9 mouse cellular contexts compared by ENCODE assay signal in the genomic region with DNA sequence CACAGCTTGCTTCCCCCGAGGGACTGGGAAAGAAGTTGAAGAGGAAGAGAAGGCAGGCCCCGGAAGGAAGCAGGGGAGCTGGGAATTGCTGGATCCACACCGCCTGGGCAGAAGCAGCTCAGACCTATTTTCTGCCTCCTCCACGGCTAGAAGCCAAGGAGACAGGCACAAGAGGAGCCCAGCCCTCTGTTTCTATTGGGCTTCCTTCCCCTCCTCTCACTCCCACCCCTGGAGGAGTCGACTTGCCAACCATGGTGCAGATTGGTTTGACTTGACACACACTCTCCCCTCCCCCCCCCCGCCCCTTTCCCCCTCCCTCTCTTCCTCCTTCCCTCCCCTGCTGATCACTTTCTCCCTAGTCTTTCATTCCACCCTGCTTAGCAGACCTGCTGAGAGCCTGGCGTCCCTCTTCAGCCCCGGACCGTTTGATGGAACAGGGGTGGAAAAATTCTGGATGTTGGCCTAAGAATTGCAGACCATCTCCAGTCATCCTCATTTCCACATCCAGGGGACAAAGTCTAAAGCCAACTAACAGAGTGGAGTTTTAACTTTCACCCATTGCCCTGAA. TPM values are rescaled to one million over a fixed set of nuclear protein-coding genes. Genes with fewer than 3 reads are reported as not detected.
DNase-seq lines count a peak whose midpoint lies in the region; ATAC-seq and TF ChIP-seq lines count a peak whose summit lies in the region.
"Had no signal": no experiment of that assay in that cellular context is flagged by ENCODE, and none has a peak within 500 bp of the region (broad histone marks: within the 10 kb centered on the region; RNA-seq: fewer than 3 reads in every experiment).

No protein-coding gene starts in this region.

- peaks cover 44% of the 10 kb centered on the region for H3K4me1 ChIP-seq in forebrain, embryonic 10.5 days
- peaks cover 25% of the 10 kb centered on the region for H3K4me1 ChIP-seq in forebrain, embryonic 12.5 days
- peaks cover 4% of the 10 kb centered on the region; the same call in 1 of the 2 replicates for H3K4me1 ChIP-seq in cortical plate, adult 2 months (ENCODE audit: control insufficient read depth, insufficient read depth, low read length)
- peaks cover 36% of the 10 kb centered on the region for H3K4me1 ChIP-seq in intestine, embryonic 15.5 days (replicated peaks)
- H3K4me1 ChIP-seq in liver, embryonic 12.5 days, result peaks cover 68% of the 10 kb centered on the region

- H3K27ac ChIP-seq in forebrain, embryonic 10.5 days, result peak overlapping the region; percentile 69
- H3K27ac ChIP-seq in forebrain, embryonic 12.5 days, result no peak overlapping the region
- H3K27ac ChIP-seq in cortical plate, adult 2 months (ENCODE audit: insufficient read depth, low read length), result peak overlapping the region; percentile 70
- H3K27ac ChIP-seq in intestine, embryonic 15.5 days, result peak overlapping the region; percentile 88
- peak overlapping the region; percentile 73 for H3K27ac ChIP-seq in liver, embryonic 12.5 days

- 2% methylated on average over 8 of the region's 9 CpGs for WGBS in forebrain, embryonic 10.5 days
- 5% methylated on average over 8 of the region's 9 CpGs for WGBS in forebrain, embryonic 12.5 days
- 8% methylated on average over 9 of the region's 9 CpGs for WGBS in intestine, embryonic 15.5 days
- 8% methylated on average over 8 of the region's 9 CpGs for WGBS in liver, embryonic 12.5 days (ENCODE audit: insufficient replicate concordance)

- H3K9me3 ChIP-seq in forebrain, embryonic 10.5 days, result no peaks in the 10 kb centered on the region
- no peaks in the 10 kb centered on the region for H3K9me3 ChIP-seq in forebrain, embryonic 12.5 days
- no peaks in the 10 kb centered on the region for H3K9me3 ChIP-seq in intestine, embryonic 15.5 days
- H3K9me3 ChIP-seq in liver, embryonic 12.5 days (replicated peaks), result no peaks in the 10 kb centered on the region

- no peak overlapping the region for H3K9ac ChIP-seq in forebrain, embryonic 12.5 days
- H3K9ac ChIP-seq in intestine, embryonic 15.5 days, result no peak overlapping the region
- H3K9ac ChIP-seq in liver, embryonic 12.5 days, result 0 out of 2 replicates have a peak overlapping the region, but pooled peaks have one; percentile 6

- no peak overlapping the region; the same call in 1 of the 2 replicates for H3K4me3 ChIP-seq in forebrain, embryonic 10.5 days
- H3K4me3 ChIP-seq in forebrain, embryonic 12.5 days (replicated peaks), result no peak overlapping the region
- H3K4me3 ChIP-seq in cortical plate, adult 2 months (ENCODE audit: insufficient read depth, low read length), result no peak overlapping the region
- H3K4me3 ChIP-seq in intestine, embryonic 15.5 days (replicated peaks), result no peak overlapping the region
- no peak overlapping the region for H3K4me3 ChIP-seq in liver, embryonic 12.5 days

- peaks cover 40% of the 10 kb centered on the region for H3K27me3 ChIP-seq in forebrain, embryonic 10.5 days (ENCODE audit: poor library complexity, severe bottlenecking)
- peaks cover 16% of the 10 kb centered on the region for H3K27me3 ChIP-seq in forebrain, embryonic 12.5 days
- H3K27me3 ChIP-seq in intestine, embryonic 15.5 days (replicated peaks), result no peaks in the 10 kb centered on the region
- H3K27me3 ChIP-seq in liver, embryonic 12.5 days (replicated peaks), result no peaks in the 10 kb centered on the region

- no peaks in the 10 kb centered on the region for H3K36me3 ChIP-seq in forebrain, embryonic 10.5 days (replicated peaks)
- H3K36me3 ChIP-seq in forebrain, embryonic 12.5 days (replicated peaks), result no peaks in the 10 kb centered on the region
- no peaks in the 10 kb centered on the region for H3K36me3 ChIP-seq in intestine, embryonic 15.5 days
- no peaks in the 10 kb centered on the region for H3K36me3 ChIP-seq in liver, embryonic 12.5 days

- TF ChIP-seq CTCF in cortical plate, adult 2 months (IDR thresholded peaks at IDR 0.05; ENCODE audit: extremely low read depth, insufficient read depth, low read length), result no peak

- peak; percentile 33 for DNase-seq in forebrain, embryonic 10.5 days (ENCODE audit: extremely low spot score, low spot score)
- peak; percentile 69 to 80 for DNase-seq in heart, adult 18-20 months
- DNase-seq in naive thymus-derived CD4-positive, alpha-beta T cell, adult 2 months (ENCODE audit: low read depth), result peak; percentile 56
- DNase-seq in urinary bladder, postnatal 4 days (ENCODE audit: low spot score in 2 of 2), result no peak

- peak; percentile 27; the same call in 1 of the 2 replicates for TF ChIP-seq POLR2A in cortical plate, adult 2 months (IDR thresholded peaks at IDR 0.05; ENCODE audit: extremely low read depth, insufficient read depth, low read length)

- ATAC-seq in forebrain, embryonic 12.5 days (ENCODE audit: low FRiP score), result no peak
- no peak for ATAC-seq in intestine, embryonic 15.5 days
- no peak for ATAC-seq in liver, embryonic 12.5 days

- no peak overlapping the region for H3K4me2 ChIP-seq in forebrain, embryonic 12.5 days
- H3K4me2 ChIP-seq in intestine, embryonic 15.5 days (replicated peaks), result peak overlapping the region; percentile 45
- peak overlapping the region; percentile 41 for H3K4me2 ChIP-seq in liver, embryonic 12.5 days

RNA-seq across cellular contexts. Expression of gene Ldha, which starts 3.1 kb away (rescaled TPM):
- 3,398 and 3,630 TPM in 2 replicates for polyA plus RNA-seq in forebrain, embryonic 10.5 days (2016; fragmentation: Nextera tagmentation; extraction: Ambion mirVana)
- 1,021 and 1,078 TPM in 2 replicates for polyA plus RNA-seq in forebrain, embryonic 12.5 days (2016; fragmentation: Nextera tagmentation; extraction: Ambion mirVana)
- polyA plus RNA-seq in cortical plate, adult 2 months (2012; rRNA removed), result 392 and 402 TPM in 2 replicates
- 100 to 1,000 TPM; 768 to 793 TPM for total RNA-seq in heart, adult 18-20 months (2021)
- 2,580 and 2,742 TPM in 2 replicates for polyA plus RNA-seq in intestine, embryonic 15.5 days (2015; fragmentation: Nextera tagmentation; extraction: Ambion mirVana)
- 1,680 and 1,789 TPM in 2 replicates for polyA plus RNA-seq in liver, embryonic 12.5 days (2016; fragmentation: Nextera tagmentation; extraction: Ambion mirVana)

RNA-seq across cellular contexts. Expression of gene Ldhc, which starts 22.8 kb away (rescaled TPM):
- 0.17 TPM in 1 of 2 replicates, not detected in the other for polyA plus RNA-seq in forebrain, embryonic 10.5 days (2016; fragmentation: Nextera tagmentation; extraction: Ambion mirVana)
- not detected in 2 replicates for polyA plus RNA-seq in forebrain, embryonic 12.5 days (2016; fragmentation: Nextera tagmentation; extraction: Ambion mirVana)
- polyA plus RNA-seq in cortical plate, adult 2 months (2012; rRNA removed), result 0.08 TPM in 1 of 2 replicates, not detected in the other
- total RNA-seq in heart, adult 18-20 months (2021), result not detected
- polyA plus RNA-seq in intestine, embryonic 15.5 days (2015; fragmentation: Nextera tagmentation; extraction: Ambion mirVana), result not detected in 2 replicates
- 0.15 and 0.22 TPM in 2 replicates for polyA plus RNA-seq in liver, embryonic 12.5 days (2016; fragmentation: Nextera tagmentation; extraction: Ambion mirVana)
- total RNA-seq: left cerebral cortex, adult 18-20 months had no signal

RNA-seq across cellular contexts. Expression of gene Gtf2h1, which starts 42.3 kb away (rescaled TPM):
- polyA plus RNA-seq in forebrain, embryonic 10.5 days (2016; fragmentation: Nextera tagmentation; extraction: Ambion mirVana), result 51.2 and 54.1 TPM in 2 replicates
- 52.6 and 55.4 TPM in 2 replicates for polyA plus RNA-seq in forebrain, embryonic 12.5 days (2016; fragmentation: Nextera tagmentation; extraction: Ambion mirVana)
- polyA plus RNA-seq in cortical plate, adult 2 months (2012; rRNA removed), result 30.1 TPM in 2 replicates
- total RNA-seq in heart, adult 18-20 months (2021), result 10 to 100 TPM; 15.9 to 19.4 TPM
- polyA plus RNA-seq in intestine, embryonic 15.5 days (2015; fragmentation: Nextera tagmentation; extraction: Ambion mirVana), result 63.3 and 72.8 TPM in 2 replicates
- polyA plus RNA-seq in liver, embryonic 12.5 days (2016; fragmentation: Nextera tagmentation; extraction: Ambion mirVana), result 56.4 and 59.0 TPM in 2 replicates

RNA-seq across cellular contexts. Expression of gene Hps5, which starts 42.3 kb away (rescaled TPM):
- 16.2 and 18.7 TPM in 2 replicates for polyA plus RNA-seq in forebrain, embryonic 10.5 days (2016; fragmentation: Nextera tagmentation; extraction: Ambion mirVana)
- 23.9 and 25.3 TPM in 2 replicates for polyA plus RNA-seq in forebrain, embryonic 12.5 days (2016; fragmentation: Nextera tagmentation; extraction: Ambion mirVana)
- polyA plus RNA-seq in cortical plate, adult 2 months (2012; rRNA removed), result 16.7 and 17.1 TPM in 2 replicates
- 10 to 100 TPM in 1 of 2 experiments, 1 to 10 TPM in 1; 7.7 to 11.6 TPM for total RNA-seq in heart, adult 18-20 months (2021)
- 23.2 and 23.3 TPM in 2 replicates for polyA plus RNA-seq in intestine, embryonic 15.5 days (2015; fragmentation: Nextera tagmentation; extraction: Ambion mirVana)
- polyA plus RNA-seq in liver, embryonic 12.5 days (2016; fragmentation: Nextera tagmentation; extraction: Ambion mirVana), result 9.7 and 10.7 TPM in 2 replicates

Comparison
In these comparisons a context has a peak if more than half of its experiments do, and no peak if none do; other contexts are left out.
1. DNase-seq: peak in forebrain, embryonic 10.5 days (single experiment), heart, adult 18-20 months (2 of 2) and naive thymus-derived CD4-positive, alpha-beta T cell, adult 2 months (single experiment); none in urinary bladder, postnatal 4 days (0 of 2).